Mouse (Mus musculus): ENCODE data around the gene Srp14.

DNA sequence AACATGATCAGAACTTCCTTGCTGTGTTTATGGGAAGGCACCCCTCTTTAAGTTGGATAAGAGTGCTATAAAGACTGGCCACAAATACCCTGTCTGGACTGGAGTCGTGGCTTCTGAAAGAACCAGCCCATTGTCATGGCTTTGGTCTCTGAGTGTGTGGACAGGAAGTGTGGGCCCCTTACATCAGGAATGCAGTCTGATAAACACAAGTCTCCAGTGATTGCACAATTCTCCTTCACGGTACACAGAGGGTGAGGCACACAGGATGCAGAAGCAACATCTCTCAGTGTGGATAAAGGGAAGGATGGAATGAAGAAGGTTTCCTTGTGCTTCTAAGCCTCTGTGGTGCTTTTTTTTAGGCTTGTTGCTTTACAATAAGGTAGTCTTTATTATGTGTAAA lies 42.8 kb upstream of the Srp14 start:
- TF ChIP-seq CTCF (IDR thresholded peaks at IDR 0.05; ENCODE audit: low read depth) (no peak), EP300 (IDR thresholded peaks at IDR 0.05; ENCODE audit: low read depth) (no peak)
